Mouse (Mus musculus): ENCODE results near the gene Kcnh3. TPM values are rescaled to one million over a fixed set of nuclear protein-coding genes. Genes with fewer than 3 reads are reported as not detected.
"Not testable (repeated sequence)": the region's sequence is repeated elsewhere in the genome, so short reads cannot be mapped to it uniquely, and the experiment has no call there.

The Kcnh3 gene
- polyA plus RNA-seq, 1 experiment, result 3.0 TPM

- WGBS, result under 1% methylated on average over 52 of the region's 52 CpGs
- Histone ChIP-seq H3K4me3 (ENCODE audit: low read depth, low read length) (peak within 1 kb of the TSS; percentile 95), H3K4me1 (ENCODE audit: control insufficient read depth, insufficient read depth, insufficient read length, low read length) (peaks cover 15% of the 10 kb centered on the region), H3K36me3 (ENCODE audit: control insufficient read depth, insufficient read depth, low read length) (peaks cover 25% of the 10 kb centered on the region), H3K27ac (ENCODE audit: insufficient read depth, low read depth, low read length) (peak within 1 kb of the TSS; percentile 97), H3K27me3 (ENCODE audit: control insufficient read depth, insufficient read depth, low read length) (no peaks in the 10 kb centered on the region)
- TF ChIP-seq POLR2A (IDR thresholded peaks at IDR 0.05; ENCODE audit: low read depth, low read length), result peak; percentile 53; the same call in 1 of the 2 replicates
- no peak for TF ChIP-seq CTCF (IDR thresholded peaks at IDR 0.05; ENCODE audit: extremely low read depth, insufficient read length, insufficient replicate concordance, low read depth, low read length)
These were observed 27.1 kb downstream of the Kcnh3 start, which contains the start of gene Mcrs1 for GRCm38 (mm10) chr15:99251626-99252380. Gene Mcrs1, minus strand, starts transcription at chr15:99251961.

- Histone ChIP-seq H3K27me3 (ENCODE audit: control insufficient read depth, insufficient read depth, low read length) (no peaks in the 10 kb centered on the region), H3K4me1 (ENCODE audit: control insufficient read depth, insufficient read depth, insufficient read length, low read length) (peaks cover 15% of the 10 kb centered on the region), H3K4me3 (ENCODE audit: low read depth, low read length) (peak overlapping the region; percentile 95), H3K36me3 (ENCODE audit: control insufficient read depth, insufficient read depth, low read length) (peaks cover 18% of the 10 kb centered on the region), H3K27ac (ENCODE audit: insufficient read depth, low read depth, low read length) (peak overlapping the region; percentile 97)
- WGBS, result 2% methylated on average over 22 of the region's 22 CpGs
- TF ChIP-seq POLR2A (IDR thresholded peaks at IDR 0.05; ENCODE audit: low read depth, low read length) (no peak), CTCF (IDR thresholded peaks at IDR 0.05; ENCODE audit: extremely low read depth, insufficient read length, insufficient replicate concordance, low read depth, low read length) (0 out of 2 replicates have a peak, but pooled peaks have one; percentile 7)
These were observed 27.9 kb downstream of the Kcnh3 start for GRCm38 (mm10) chr15:99252381-99253174.

- not testable (repeated sequence) for H3K4me3 ChIP-seq (ENCODE audit: low read depth, low read length); H3K27me3 ChIP-seq (ENCODE audit: control insufficient read depth, insufficient read depth, low read length); H3K27ac ChIP-seq (ENCODE audit: insufficient read depth, low read depth, low read length)
- peaks cover 15% of the 10 kb centered on the region for H3K4me1 ChIP-seq (ENCODE audit: control insufficient read depth, insufficient read depth, insufficient read length, low read length)
- WGBS, result 43% methylated on average over 2 of the region's 2 CpGs
- peaks cover 13% of the 10 kb centered on the region for H3K36me3 ChIP-seq (ENCODE audit: control insufficient read depth, insufficient read depth, low read length)
These were observed 28.5 kb downstream of the Kcnh3 start for GRCm38 (mm10) chr15:99253175-99253479.

- peaks cover 8% of the 10 kb centered on the region for H3K36me3 ChIP-seq (ENCODE audit: control insufficient read depth, insufficient read depth, low read length)
- H3K4me3 ChIP-seq (ENCODE audit: low read depth, low read length), result no peak overlapping the region
- 88% methylated on average over 6 of the region's 6 CpGs for WGBS
- no peak overlapping the region for H3K27ac ChIP-seq (ENCODE audit: insufficient read depth, low read depth, low read length)
- peaks cover 15% of the 10 kb centered on the region for H3K4me1 ChIP-seq (ENCODE audit: control insufficient read depth, insufficient read depth, insufficient read length, low read length)
- H3K27me3 ChIP-seq (ENCODE audit: control insufficient read depth, insufficient read depth, low read length), result no peaks in the 10 kb centered on the region
- TF ChIP-seq CTCF (IDR thresholded peaks at IDR 0.05; ENCODE audit: extremely low read depth, insufficient read length, insufficient replicate concordance, low read depth, low read length) (no peak), POLR2A (IDR thresholded peaks at IDR 0.05; ENCODE audit: low read depth, low read length) (no peak)
These were observed 29.1 kb downstream of the Kcnh3 start for GRCm38 (mm10) chr15:99253772-99254171.

- peaks cover 2% of the 10 kb centered on the region; the same call in 1 of the 2 replicates for H3K36me3 ChIP-seq (ENCODE audit: control insufficient read depth, insufficient read depth, low read length)
- WGBS, result 48% methylated on average over 2 of the region's 2 CpGs
- no peaks in the 10 kb centered on the region for H3K27me3 ChIP-seq (ENCODE audit: control insufficient read depth, insufficient read depth, low read length)
- H3K4me1 ChIP-seq (ENCODE audit: control insufficient read depth, insufficient read depth, insufficient read length, low read length), result peaks cover 15% of the 10 kb centered on the region
- no peak overlapping the region for H3K4me3 ChIP-seq (ENCODE audit: low read depth, low read length)
- peak overlapping the region; percentile 29; the same call in 1 of the 2 replicates for H3K27ac ChIP-seq (ENCODE audit: insufficient read depth, low read depth, low read length)
- TF ChIP-seq CTCF (IDR thresholded peaks at IDR 0.05; ENCODE audit: extremely low read depth, insufficient read length, insufficient replicate concordance, low read depth, low read length), result no peak
- TF ChIP-seq POLR2A (IDR thresholded peaks at IDR 0.05; ENCODE audit: low read depth, low read length), result no peak
These were observed 29.9 kb downstream of the Kcnh3 start for GRCm38 (mm10) chr15:99254477-99255005.

- no peaks in the 10 kb centered on the region for H3K36me3 ChIP-seq (ENCODE audit: control insufficient read depth, insufficient read depth, low read length)
- 87% methylated on average over 6 of the region's 6 CpGs for WGBS
- no peak for TF ChIP-seq CTCF (IDR thresholded peaks at IDR 0.05; ENCODE audit: extremely low read depth, insufficient read length, insufficient replicate concordance, low read depth, low read length)
- no peak for TF ChIP-seq POLR2A (IDR thresholded peaks at IDR 0.05; ENCODE audit: low read depth, low read length)
- no peak overlapping the region for H3K27ac ChIP-seq (ENCODE audit: insufficient read depth, low read depth, low read length)
- no peaks in the 10 kb centered on the region for H3K27me3 ChIP-seq (ENCODE audit: control insufficient read depth, insufficient read depth, low read length)
- H3K4me1 ChIP-seq (ENCODE audit: control insufficient read depth, insufficient read depth, insufficient read length, low read length), result peaks cover 17% of the 10 kb centered on the region
- no peak overlapping the region for H3K4me3 ChIP-seq (ENCODE audit: low read depth, low read length)
These were observed 30.6 kb downstream of the Kcnh3 start for GRCm38 (mm10) chr15:99255241-99255749.
